Mouse (Mus musculus) thymus, postnatal 14 days (tissue): ENCODE data around the gene Edem2.
"Not testable (repeated sequence)": the region's sequence is repeated elsewhere in the genome, so short reads cannot be mapped to it uniquely, and the experiment has no call there.

Experiments
- DNase-seq: peaks from one replicate; pipeline ENCODE4 v3.0.0; 2021

Gene Edem2

GRCm38 (mm10) chr2:155729158-155729645, at the start of gene Edem2:
Gene Edem2 (minus strand): TSS chr2:155729475.
- peak; percentile 95 for DNase-seq

DNA sequence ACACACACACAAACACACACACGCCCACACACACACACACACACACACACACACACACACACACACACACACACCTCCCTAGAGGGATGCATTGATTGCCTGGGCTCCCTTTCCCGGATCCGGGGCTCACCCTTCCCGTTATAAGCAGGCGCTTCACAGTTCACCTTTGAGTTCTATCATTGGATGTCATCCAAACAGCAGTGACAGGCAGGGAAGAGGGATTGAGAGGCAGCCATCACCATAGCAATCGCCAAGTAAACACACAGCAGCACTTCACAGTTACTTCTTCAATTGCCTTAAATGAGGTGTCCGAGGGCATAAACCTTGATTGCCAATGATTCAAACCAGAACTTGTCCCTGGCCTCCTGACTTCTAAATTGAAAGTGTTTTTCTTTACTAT, 49.8 kb upstream of the Edem2 start:
- DNase-seq, result no peak

- DNase-seq, result no peak
Observed at GRCm38 (mm10) chr2:155778004-155778403, 48.7 kb upstream of the Edem2 start.

- DNase-seq, result no peak
Observed at GRCm38 (mm10) chr2:155777688-155777985, 48.4 kb upstream of the Edem2 start.

DNA sequence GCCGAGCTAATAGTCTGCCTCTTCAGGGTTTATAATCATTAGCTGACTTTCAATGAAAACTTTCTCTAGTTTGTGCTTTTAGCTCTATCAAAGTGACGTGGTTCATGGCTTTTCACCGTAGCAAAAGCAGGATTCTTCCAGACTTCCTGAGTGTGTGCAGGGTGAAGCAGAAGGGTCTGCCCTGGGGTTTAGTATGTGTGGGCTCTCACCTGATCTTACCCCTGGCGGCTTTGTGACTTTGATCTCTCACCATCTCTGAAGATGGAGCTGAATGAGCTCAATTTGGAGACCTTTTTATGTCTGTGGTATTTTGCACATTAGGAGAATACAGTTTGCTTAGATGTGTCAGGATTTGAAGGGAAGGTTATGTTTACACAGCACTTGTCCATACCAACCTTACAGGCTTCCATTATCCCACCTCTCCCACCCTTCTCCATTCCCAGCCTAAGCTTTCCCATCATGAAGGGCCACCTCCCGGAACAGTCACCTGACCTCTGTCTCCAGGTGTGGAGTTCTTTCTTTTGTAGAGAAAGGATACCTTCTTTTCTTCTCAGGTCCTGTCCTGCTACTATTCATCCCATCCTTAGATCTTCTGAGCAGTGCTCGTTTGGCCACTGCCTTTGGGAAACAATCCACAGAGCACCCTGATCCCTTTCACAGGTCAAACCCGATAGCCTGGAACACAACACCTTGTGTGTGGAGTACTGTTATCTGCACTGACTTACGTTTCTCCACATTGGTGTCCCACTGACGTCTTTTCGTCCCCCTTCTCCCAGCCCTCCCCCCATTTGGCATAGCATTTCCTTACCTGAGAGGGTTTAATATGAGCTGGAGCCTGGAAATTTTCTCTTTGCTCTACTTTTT, 47.8 kb upstream of the Edem2 start:
- DNase-seq, result no peak

GRCm38 (mm10) chr2:155775685-155776263, 46.5 kb upstream of the Edem2 start:
- DNase-seq, result peak; percentile 50

GRCm38 (mm10) chr2:155774927-155775684, 45.8 kb upstream of the Edem2 start, which contains the start of gene Mmp24:
Gene Mmp24 (plus strand): TSS chr2:155775342.
- no peak for DNase-seq

DNA sequence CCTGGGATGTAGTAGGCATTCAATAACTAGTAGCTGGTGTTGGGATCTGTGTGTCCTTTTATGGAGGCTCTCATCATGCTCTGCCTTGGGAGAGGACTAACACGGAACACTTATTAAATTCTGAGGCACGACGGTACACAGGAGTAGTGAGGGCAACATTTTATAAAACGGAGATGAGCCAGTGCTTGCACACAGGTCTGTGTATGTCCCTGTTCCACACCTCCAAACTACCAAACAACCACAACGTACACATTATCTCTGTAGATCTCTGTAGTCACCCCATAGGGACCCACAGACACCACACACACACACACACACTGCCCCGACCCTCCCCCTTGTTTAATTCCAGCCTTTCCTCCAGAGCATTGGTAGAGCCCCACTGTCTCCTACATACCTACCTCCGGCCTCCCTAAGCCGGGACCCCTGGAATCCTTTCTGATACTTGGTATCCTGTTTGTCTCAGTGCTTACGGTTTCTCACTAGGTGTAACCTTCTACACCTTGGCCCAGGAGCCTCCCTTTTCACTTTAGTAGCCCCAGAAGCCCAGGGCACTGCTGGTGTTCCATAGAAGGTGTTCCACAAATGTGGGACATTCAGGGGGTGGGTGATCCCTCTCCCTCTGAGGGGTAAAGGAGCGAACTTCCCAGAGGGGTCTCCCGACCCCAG, 45.1 kb upstream of the Edem2 start:
- DNase-seq, result no peak

DNA sequence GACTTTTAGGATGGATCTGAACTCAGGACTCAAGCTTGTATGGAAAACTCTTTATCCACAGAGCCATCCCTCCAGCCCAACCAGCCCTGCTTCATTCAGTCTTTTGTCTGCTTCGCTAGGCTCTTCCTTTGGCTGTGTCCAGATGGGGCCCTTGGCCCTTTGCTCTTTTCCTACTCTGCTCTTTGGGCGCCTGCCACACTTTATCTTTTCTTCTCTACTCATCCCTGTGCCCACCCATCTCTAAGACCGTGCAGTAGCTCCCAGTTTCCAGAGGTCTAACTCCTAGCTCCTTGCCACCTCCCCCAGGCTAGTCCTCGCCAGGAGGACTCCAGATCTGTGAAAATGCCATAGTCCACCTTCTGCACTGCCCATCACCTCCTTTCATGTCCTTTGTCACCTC, 44.4 kb upstream of the Edem2 start:
- DNase-seq, result no peak

- peak; percentile 82 for DNase-seq
Observed at GRCm38 (mm10) chr2:155764679-155765418, 35.6 kb upstream of the Edem2 start.

DNA sequence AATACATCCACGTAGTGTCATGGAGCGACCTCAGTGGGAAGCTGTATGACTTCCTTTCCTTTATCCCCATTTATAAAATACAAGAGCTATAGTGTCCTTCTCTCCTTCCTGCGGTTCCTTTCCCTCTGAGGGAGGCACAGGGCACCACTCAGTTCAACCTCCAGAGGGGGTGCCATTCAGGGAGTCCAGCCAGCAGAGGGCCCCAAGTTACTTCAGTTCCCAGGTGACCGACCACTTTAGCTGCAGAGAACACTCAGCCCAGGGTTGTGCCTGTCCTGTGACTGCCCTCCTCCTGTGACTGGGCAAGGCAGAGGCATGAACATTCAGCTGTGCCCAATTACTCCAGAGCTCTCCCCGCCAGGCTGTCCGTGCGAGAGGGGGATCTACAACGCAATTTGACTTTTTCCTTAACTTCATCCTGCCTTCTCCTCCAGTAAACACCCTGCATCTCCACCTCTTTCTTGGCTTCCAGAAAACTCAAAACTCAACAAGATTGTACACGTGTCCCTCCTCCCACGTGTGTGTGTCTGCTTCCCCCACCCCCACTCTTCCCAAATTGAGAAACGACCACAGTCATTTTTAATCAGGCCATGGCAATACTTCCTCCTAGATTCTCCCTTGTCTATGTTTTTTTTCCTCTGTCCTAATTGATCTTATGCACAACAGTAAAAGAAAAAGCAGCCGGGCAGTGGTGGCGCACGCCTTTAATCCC, 27.7 kb upstream of the Edem2 start:
- DNase-seq, result peak; percentile 14

GRCm38 (mm10) chr2:155755746-155756145, 26.5 kb upstream of the Edem2 start:
- DNase-seq, result peak; percentile 73

GRCm38 (mm10) chr2:155751014-155751786, 21.9 kb upstream of the Edem2 start, which contains the start of gene Procr:
Gene Procr (plus strand): TSS chr2:155751117.
- no peak for DNase-seq

GRCm38 (mm10) chr2:155749394-155749793, 20.1 kb upstream of the Edem2 start:
- DNase-seq, result no peak

DNA sequence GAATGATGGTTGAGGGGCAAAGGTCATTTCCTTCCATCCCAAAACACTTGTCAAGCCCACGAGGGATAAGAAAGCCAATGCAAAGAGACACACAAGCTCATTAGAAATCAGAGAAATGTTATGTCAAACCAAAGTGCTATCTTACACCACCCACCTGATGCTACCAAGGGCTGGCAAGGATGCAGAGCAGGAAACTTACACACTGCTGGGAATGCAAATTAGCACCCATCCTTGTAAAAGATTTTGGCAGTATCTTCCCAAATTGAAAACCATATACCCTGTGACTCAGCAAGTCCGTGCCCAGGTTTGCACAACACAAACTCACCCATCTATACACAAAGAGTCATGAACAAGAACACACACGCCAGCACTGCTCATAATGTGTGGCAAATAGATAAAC, 16.2 kb upstream of the Edem2 start:
- no peak for DNase-seq

DNA sequence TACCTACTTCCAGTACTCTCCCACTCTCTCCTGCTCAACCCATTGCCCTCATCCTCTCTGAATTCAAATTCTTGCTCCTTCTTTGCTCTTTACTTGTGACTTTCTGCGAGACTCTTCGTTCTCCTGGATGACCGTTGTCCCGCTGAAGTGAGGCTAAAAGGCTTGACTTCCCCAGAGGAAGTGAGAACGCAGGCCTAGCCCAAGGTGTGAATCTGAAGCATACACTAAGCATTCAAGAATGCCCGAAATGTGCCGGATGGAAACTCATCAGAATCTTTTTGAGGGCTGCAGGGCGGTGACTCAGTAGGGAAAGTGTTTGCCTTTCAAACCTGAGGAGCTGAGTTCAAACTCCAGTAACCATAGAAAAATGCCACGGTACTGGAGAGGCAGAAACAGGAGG, 14.1 kb upstream of the Edem2 start:
- no peak for DNase-seq

GRCm38 (mm10) chr2:155742931-155743337, 13.7 kb upstream of the Edem2 start:
- DNase-seq, result no peak

DNA sequence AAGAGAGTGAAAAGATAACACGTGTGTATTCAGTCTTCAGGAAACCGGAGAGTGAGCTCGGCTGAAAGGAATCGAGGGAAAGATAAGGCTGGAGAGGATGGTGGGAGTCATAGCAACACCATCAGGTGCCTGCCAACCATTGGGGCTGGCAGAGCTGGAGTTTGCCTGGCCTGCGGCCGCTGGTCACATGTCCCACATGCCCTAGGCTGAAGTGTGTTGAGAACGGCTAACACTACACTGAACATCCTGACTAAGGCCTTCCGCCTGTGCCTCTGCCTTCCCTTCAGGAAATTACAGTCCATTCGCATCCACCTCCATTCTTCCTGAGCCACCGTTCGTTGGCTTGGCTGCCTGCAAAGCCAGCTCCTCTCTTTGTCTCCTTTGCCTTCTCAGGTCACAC, 12.9 kb upstream of the Edem2 start:
- no peak for DNase-seq

DNA sequence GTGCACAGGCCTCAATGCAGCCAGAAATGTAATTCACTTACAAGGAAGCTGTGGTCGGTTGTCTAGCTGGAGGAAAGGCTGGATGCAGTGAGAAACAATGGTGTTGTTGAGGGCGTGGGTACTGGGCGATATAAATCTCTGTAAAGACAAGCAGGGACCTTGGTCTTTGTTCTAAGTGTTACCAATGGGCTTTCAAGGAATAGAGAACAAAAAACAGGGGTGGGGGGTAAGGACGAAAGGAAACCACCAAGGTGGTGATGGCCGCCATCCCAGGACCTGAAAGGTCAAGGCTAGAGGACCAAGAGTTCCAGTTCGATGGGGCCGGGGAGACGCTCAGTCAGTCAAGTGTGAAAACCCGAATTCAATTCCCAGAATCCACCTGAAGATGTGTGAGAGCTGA, 8.5 kb upstream of the Edem2 start:
- DNase-seq, result no peak

- no peak for DNase-seq
Observed at GRCm38 (mm10) chr2:155736936-155737335, 7.7 kb upstream of the Edem2 start.

DNA sequence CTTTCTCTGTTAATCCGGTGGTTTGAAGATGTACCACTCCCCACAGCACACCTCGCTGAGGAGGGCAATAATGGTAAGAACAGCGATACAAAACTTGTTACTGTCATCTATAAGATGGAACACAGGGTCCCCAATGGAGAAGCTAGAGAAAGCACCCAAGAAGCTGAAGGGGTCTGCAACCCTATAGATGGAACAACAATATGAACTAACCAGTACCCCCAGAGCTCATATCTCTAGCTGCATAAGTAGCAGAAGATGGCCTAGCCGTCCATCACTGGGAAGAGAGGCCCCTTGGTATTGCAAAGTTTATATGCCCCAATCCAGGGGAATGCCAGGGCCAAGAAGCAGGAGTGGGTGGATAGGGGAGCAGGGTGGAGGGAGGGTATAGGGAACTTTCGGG, 6.5 kb upstream of the Edem2 start, which contains the start of gene Gm17581:
Gm17581 (minus strand) TSS at position 101 of the 400 bp plus-strand sequence.
- not testable (repeated sequence) for DNase-seq
